Mouse (Mus musculus) c-Kit-positive CD71-negative TER-119-negative erythroid progenitor cells, embryonic 14.5 days (primary cell): ENCODE measurements at regions not wholly inside any gene's neighbourhood (a gene's known extent, or its start where the extent isn't known, plus 50 kb on each side); places are given as distances from the start of the nearest gene placed in this dataset.

Source experiments
- DNase-seq: peaks from one replicate; pipeline ENCODE4 v3.0.0-alpha.2; 2013; ENCODE audit warnings: low read depth

- DNase-seq: peak; percentile 5
Measured at GRCm38 (mm10) chr1:169602122-169602521, 53.2 kb upstream of the Rgs5 start.

DNA sequence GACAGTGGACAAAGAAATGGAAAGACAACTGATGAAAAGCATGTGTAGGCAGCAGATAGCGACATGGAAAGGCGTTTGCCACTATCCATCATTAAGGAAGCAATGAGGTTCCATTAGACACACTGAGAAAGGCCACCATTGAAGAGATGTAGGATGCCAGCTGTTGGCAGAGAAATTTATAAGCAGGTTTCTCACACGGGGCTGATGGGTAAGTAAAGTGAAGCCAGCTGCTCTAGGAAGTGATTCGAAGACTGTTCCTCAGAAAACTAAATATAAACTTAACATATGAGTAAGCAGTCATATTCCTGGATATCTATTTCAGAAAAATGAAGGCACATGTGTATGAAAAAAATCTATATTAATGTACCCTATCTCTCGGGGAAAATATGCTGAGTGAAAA, 60.8 kb upstream of the Rgs5 start:
- DNase-seq: no peak

DNA sequence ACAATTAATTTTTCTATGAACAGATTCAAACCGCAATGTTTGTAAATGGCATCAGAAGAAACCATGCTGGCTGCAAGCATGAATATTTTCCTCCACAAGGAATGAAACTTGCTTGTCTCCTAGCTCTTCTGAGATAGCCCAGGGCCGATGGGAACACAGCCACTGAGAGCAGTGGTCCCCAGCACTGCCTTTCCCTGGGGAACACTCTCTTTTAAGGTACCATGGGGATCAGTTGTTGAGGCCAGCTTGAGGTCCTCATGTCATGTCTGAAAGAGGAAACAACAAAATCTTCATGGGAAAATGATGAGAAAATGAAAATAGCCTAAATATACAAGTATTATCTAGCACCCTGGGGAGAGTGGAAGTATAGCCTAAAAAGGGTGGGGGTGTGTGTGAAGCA, 55.1 kb upstream of the Nuf2 start:
- DNase-seq: no peak

DNA sequence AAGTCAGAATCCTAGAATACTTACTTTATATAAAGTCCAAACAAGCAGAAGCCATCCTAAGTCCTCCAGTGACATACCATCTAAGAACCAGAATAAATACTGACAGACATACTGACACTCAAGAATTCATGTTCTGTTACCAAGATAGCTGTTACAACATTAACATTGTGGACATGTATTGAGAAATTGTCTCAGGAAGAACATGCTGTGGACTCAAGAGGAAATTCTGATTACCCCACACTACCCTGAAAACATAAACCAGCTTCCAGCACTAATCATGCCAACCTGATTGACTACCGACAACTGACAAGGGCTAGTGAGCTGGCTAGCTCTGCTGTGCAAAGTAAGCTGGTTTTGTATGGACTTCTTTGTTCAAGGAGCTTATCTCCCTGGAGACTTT, 51.1 kb upstream of the Nuf2 start:
- DNase-seq: no peak
